Mouse (Mus musculus): ENCODE measurements around the gene Sema4a. TPM values are rescaled to one million over a fixed set of nuclear protein-coding genes. Genes with fewer than 3 reads are reported as not detected.

Sema4a gene
- total RNA-seq, 1 experiment from 2014 or later = 176 TPM

- ATAC-seq (ENCODE audit: extremely low read depth, insufficient number of reproducible peaks, low FRiP score, poor library complexity, severe bottlenecking) = no peak
These were observed 33.0 kb upstream of the Sema4a start for GRCm38 (mm10) chr3:88493706-88494582.

- ATAC-seq (ENCODE audit: extremely low read depth, insufficient number of reproducible peaks, low FRiP score, poor library complexity, severe bottlenecking) = no peak
These were observed 26.4 kb upstream of the Sema4a start for GRCm38 (mm10) chr3:88487396-88487795.

GRCm38 (mm10) chr3:88486887-88487286 lies 25.9 kb upstream of the Sema4a start:
- no peak for ATAC-seq (ENCODE audit: extremely low read depth, insufficient number of reproducible peaks, low FRiP score, poor library complexity, severe bottlenecking)

GRCm38 (mm10) chr3:88486043-88486442 lies 25.1 kb upstream of the Sema4a start:
- no peak for ATAC-seq (ENCODE audit: extremely low read depth, insufficient number of reproducible peaks, low FRiP score, poor library complexity, severe bottlenecking)

GRCm38 (mm10) chr3:88484597-88485316 lies 23.8 kb upstream of the Sema4a start:
- no peak for ATAC-seq (ENCODE audit: extremely low read depth, insufficient number of reproducible peaks, low FRiP score, poor library complexity, severe bottlenecking)

GRCm38 (mm10) chr3:88483621-88484020 lies 22.6 kb upstream of the Sema4a start:
- ATAC-seq (ENCODE audit: extremely low read depth, insufficient number of reproducible peaks, low FRiP score, poor library complexity, severe bottlenecking) = peak; percentile 77

GRCm38 (mm10) chr3:88483141-88483540 lies 22.2 kb upstream of the Sema4a start:
- ATAC-seq (ENCODE audit: extremely low read depth, insufficient number of reproducible peaks, low FRiP score, poor library complexity, severe bottlenecking) = no peak

GRCm38 (mm10) chr3:88482336-88482735 lies 21.4 kb upstream of the Sema4a start:
- no peak for ATAC-seq (ENCODE audit: extremely low read depth, insufficient number of reproducible peaks, low FRiP score, poor library complexity, severe bottlenecking)

GRCm38 (mm10) chr3:88481372-88482040 lies 20.5 kb upstream of the Sema4a start:
- no peak for ATAC-seq (ENCODE audit: extremely low read depth, insufficient number of reproducible peaks, low FRiP score, poor library complexity, severe bottlenecking)

GRCm38 (mm10) chr3:88480679-88481078 lies 19.7 kb upstream of the Sema4a start:
- no peak for ATAC-seq (ENCODE audit: extremely low read depth, insufficient number of reproducible peaks, low FRiP score, poor library complexity, severe bottlenecking)

- no peak for ATAC-seq (ENCODE audit: extremely low read depth, insufficient number of reproducible peaks, low FRiP score, poor library complexity, severe bottlenecking)
These were observed 18.8 kb upstream of the Sema4a start for GRCm38 (mm10) chr3:88479828-88480227.

- no peak for ATAC-seq (ENCODE audit: extremely low read depth, insufficient number of reproducible peaks, low FRiP score, poor library complexity, severe bottlenecking)
These were observed 18.2 kb upstream of the Sema4a start for GRCm38 (mm10) chr3:88479163-88479562.

GRCm38 (mm10) chr3:88477735-88478134 lies 16.8 kb upstream of the Sema4a start:
- ATAC-seq (ENCODE audit: extremely low read depth, insufficient number of reproducible peaks, low FRiP score, poor library complexity, severe bottlenecking) = peak; percentile 83

- ATAC-seq (ENCODE audit: extremely low read depth, insufficient number of reproducible peaks, low FRiP score, poor library complexity, severe bottlenecking) = peak; percentile 22; the same call in 1 of the 2 replicates
These were observed 15.4 kb upstream of the Sema4a start for GRCm38 (mm10) chr3:88476403-88476802.

- no peak for ATAC-seq (ENCODE audit: extremely low read depth, insufficient number of reproducible peaks, low FRiP score, poor library complexity, severe bottlenecking)
These were observed 12.6 kb upstream of the Sema4a start for GRCm38 (mm10) chr3:88473571-88473970.

GRCm38 (mm10) chr3:88473020-88473419 lies 12.0 kb upstream of the Sema4a start:
- no peak for ATAC-seq (ENCODE audit: extremely low read depth, insufficient number of reproducible peaks, low FRiP score, poor library complexity, severe bottlenecking)

GRCm38 (mm10) chr3:88470943-88471479 lies 10.0 kb upstream of the Sema4a start:
- ATAC-seq (ENCODE audit: extremely low read depth, insufficient number of reproducible peaks, low FRiP score, poor library complexity, severe bottlenecking) = no peak

- no peak for ATAC-seq (ENCODE audit: extremely low read depth, insufficient number of reproducible peaks, low FRiP score, poor library complexity, severe bottlenecking)
These were observed 8.5 kb upstream of the Sema4a start for GRCm38 (mm10) chr3:88469466-88469865.

- ATAC-seq (ENCODE audit: extremely low read depth, insufficient number of reproducible peaks, low FRiP score, poor library complexity, severe bottlenecking) = peak; percentile 80
These were observed 6.3 kb upstream of the Sema4a start for GRCm38 (mm10) chr3:88467116-88467824.
